Mouse (Mus musculus): ENCODE data around the gene Chn1. TPM values are rescaled to one million over a fixed set of nuclear protein-coding genes. Genes with fewer than 3 reads are reported as not detected.
A peak's percentile ranks its signal among the peaks of the same experiment; 100 is the strongest.

Chn1 gene
- total and polyA plus RNA-seq, 3 experiments = 4.2 to 17.0 (median 9.9) TPM

DNA sequence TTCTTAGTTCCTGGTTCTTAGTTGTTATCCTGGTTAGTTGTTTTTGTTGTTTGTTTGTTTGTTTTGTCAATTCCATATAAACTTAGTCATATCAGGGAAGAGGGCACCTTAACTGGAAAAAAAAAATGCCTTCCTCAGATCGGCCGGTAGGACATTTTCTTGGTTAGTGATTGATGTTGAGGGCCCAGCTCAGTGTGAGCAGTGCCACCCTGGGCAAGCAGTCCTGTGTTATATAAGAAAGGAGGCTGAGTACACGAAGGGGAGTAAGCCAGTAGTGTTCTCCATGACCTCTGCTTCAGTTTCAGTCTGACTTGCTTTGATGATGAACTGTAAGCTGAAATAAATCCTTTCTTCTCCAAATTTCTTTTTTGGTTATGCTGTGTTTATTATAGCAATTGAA lies 138.8 kb downstream of the Chn1 start:
- Histone ChIP-seq H3K27me3 (replicated peaks) (no peaks in the 10 kb centered on the region), H3K4me3 (replicated peaks in 1 of 3; ENCODE audit: low read depth in 2 of 3, low read length in 2 of 3, poor library complexity in 1 of 3) (no peak overlapping the region), H3K36me3 (replicated peaks in 1 of 2; ENCODE audit: control insufficient read depth in 1 of 2, insufficient read depth in 1 of 2, low read length in 1 of 2) (peaks cover 0 to 1% of the 10 kb centered on the region in 2 experiments), H3K9me3 (replicated peaks; ENCODE audit: low read length) (no peaks in the 10 kb centered on the region), H3K4me2 (ENCODE audit: insufficient read depth, low read depth, poor library complexity, severe bottlenecking) (no peak overlapping the region), H3K4me1 (ENCODE audit: control insufficient read depth in 1 of 2, insufficient read depth in 2 of 2) (peaks cover 3 to 7% of the 10 kb centered on the region in 2 experiments; a peak in 3 of 4 replicates), H3K27ac (ENCODE audit: insufficient read depth, low read depth) (no peak overlapping the region), H3K9ac (ENCODE audit: insufficient read depth, low read depth) (no peak overlapping the region), H3K79me2 (replicated peaks; ENCODE audit: control insufficient read depth, extremely low read depth, insufficient read depth, poor library complexity, severe bottlenecking) (no peaks in the 10 kb centered on the region)
- DNase-seq (ENCODE audit: extremely low read depth) = no peak
- in situ Hi-C loops (cut with MboI; ENCODE audit: low pct_ligation_motif_present, low pct_unique_long_range_greater_than_20kb, low sequenced_read_pairs) = no loop called here
- no peak for TF ChIP-seq MYC (IDR thresholded peaks at IDR 0.05; ENCODE audit: low read depth, low read length)
- TF ChIP-seq UBTF (IDR thresholded peaks at IDR 0.05; ENCODE audit: low read depth, low read length) = no peak
- TF ChIP-seq SIN3A (IDR thresholded peaks at IDR 0.05; ENCODE audit: low read length) = no peak
- no peak for TF ChIP-seq RCOR1 (conservative IDR thresholded peaks at IDR 0.05; ENCODE audit: low read depth, low read length)
- TF ChIP-seq RAD21 (IDR thresholded peaks at IDR 0.05; ENCODE audit: low read depth, low read length) = no peak
- dilution Hi-C loops (cut with MboI; ENCODE audit: extremely low pct_ligation_motif_present, extremely low pct_unique_long_range_greater_than_20kb, low sequenced_read_pairs) = no loop called here

- H3K4me1 ChIP-seq (ENCODE audit: control insufficient read depth in 1 of 2, insufficient read depth in 2 of 2) = peaks cover 3 to 7% of the 10 kb centered on the region in 2 experiments; a peak in 3 of 4 replicates
- H3K4me3 ChIP-seq (replicated peaks in 1 of 3; ENCODE audit: low read depth in 2 of 3, low read length in 2 of 3, poor library complexity in 1 of 3) = no peak overlapping the region
- H3K9ac ChIP-seq (ENCODE audit: insufficient read depth, low read depth) = no peak overlapping the region
- H3K27me3 ChIP-seq (replicated peaks) = no peaks in the 10 kb centered on the region
- no peak for DNase-seq (ENCODE audit: extremely low read depth)
- dilution Hi-C loops (cut with MboI; ENCODE audit: extremely low pct_ligation_motif_present, extremely low pct_unique_long_range_greater_than_20kb, low sequenced_read_pairs) (no loop called here), in situ Hi-C loops (cut with MboI; ENCODE audit: low pct_ligation_motif_present, low pct_unique_long_range_greater_than_20kb, low sequenced_read_pairs) (no loop called here)
- H3K27ac ChIP-seq (ENCODE audit: insufficient read depth, low read depth) = no peak overlapping the region
- peak overlapping the region; percentile 32; the same call in 1 of the 2 replicates for H3K4me2 ChIP-seq (ENCODE audit: insufficient read depth, low read depth, poor library complexity, severe bottlenecking)
- no peaks in the 10 kb centered on the region for H3K79me2 ChIP-seq (replicated peaks; ENCODE audit: control insufficient read depth, extremely low read depth, insufficient read depth, poor library complexity, severe bottlenecking)
- H3K36me3 ChIP-seq (replicated peaks in 1 of 2; ENCODE audit: control insufficient read depth in 1 of 2, insufficient read depth in 1 of 2, low read length in 1 of 2) = peaks cover 0 to 4% of the 10 kb centered on the region in 2 experiments
- TF ChIP-seq HCFC1 (IDR thresholded peaks at IDR 0.05; ENCODE audit: low read depth, low read length) = no peak
- no peak for TF ChIP-seq TBP (conservative IDR thresholded peaks at IDR 0.05; ENCODE audit: low read depth, low read length)
- no peak for TF ChIP-seq SIN3A (IDR thresholded peaks at IDR 0.05; ENCODE audit: low read length)
- TF ChIP-seq MYC (IDR thresholded peaks at IDR 0.05; ENCODE audit: low read depth, low read length) = no peak
- TF ChIP-seq PAX5 (IDR thresholded peaks at IDR 0.05; ENCODE audit: low read length) = no peak
- no peak for TF ChIP-seq RCOR1 (conservative IDR thresholded peaks at IDR 0.05; ENCODE audit: low read depth, low read length)
- TF ChIP-seq KAT2A (IDR thresholded peaks at IDR 0.05; ENCODE audit: insufficient replicate concordance, low read length) = no peak
- TF ChIP-seq MAFK (IDR thresholded peaks at IDR 0.05; ENCODE audit: insufficient replicate concordance, low read length) = no peak
- 0 out of 2 replicates have a peak, but pooled peaks have one; percentile 17 for TF ChIP-seq EP300 (IDR thresholded peaks at IDR 0.05; ENCODE audit: low read length)
- H3K9me3 ChIP-seq (replicated peaks; ENCODE audit: low read length) = no peaks in the 10 kb centered on the region
These were observed 143.3 kb downstream of the Chn1 start for GRCm38 (mm10) chr2:73631816-73632215.

- no peak overlapping the region for H3K9ac ChIP-seq (ENCODE audit: insufficient read depth, low read depth)
- no peak overlapping the region for H3K4me3 ChIP-seq (replicated peaks in 1 of 3; ENCODE audit: low read depth in 2 of 3, low read length in 2 of 3, poor library complexity in 1 of 3)
- no peaks in the 10 kb centered on the region for H3K9me3 ChIP-seq (replicated peaks; ENCODE audit: low read length)
- no peak overlapping the region for H3K27ac ChIP-seq (ENCODE audit: insufficient read depth, low read depth)
- no peak for DNase-seq (ENCODE audit: extremely low read depth)
- H3K27me3 ChIP-seq (replicated peaks) = no peaks in the 10 kb centered on the region
- H3K4me2 ChIP-seq (ENCODE audit: insufficient read depth, low read depth, poor library complexity, severe bottlenecking) = no peak overlapping the region
- TF ChIP-seq MAZ (IDR thresholded peaks at IDR 0.05; ENCODE audit: low read depth, low read length) (no peak), ZNF384 (IDR thresholded peaks at IDR 0.05; ENCODE audit: low read depth, low read length) (no peak), ZMIZ1 (IDR thresholded peaks at IDR 0.05; ENCODE audit: low read depth, low read length) (no peak), SMC3 (IDR thresholded peaks at IDR 0.05; ENCODE audit: low read depth, low read length) (no peak), KAT2A (IDR thresholded peaks at IDR 0.05; ENCODE audit: insufficient replicate concordance, low read length) (no peak), USF2 (conservative IDR thresholded peaks at IDR 0.05; ENCODE audit: low read depth, low read length) (no peak), NRF1 (IDR thresholded peaks at IDR 0.05; ENCODE audit: low read depth, low read length) (no peak), TBP (conservative IDR thresholded peaks at IDR 0.05; ENCODE audit: low read depth, low read length) (no peak), MYC (IDR thresholded peaks at IDR 0.05; ENCODE audit: low read depth, low read length) (no peak), ZKSCAN1 (IDR thresholded peaks at IDR 0.05; ENCODE audit: borderline replicate concordance, low read depth, low read length) (no peak), TCF12 (IDR thresholded peaks at IDR 0.05; ENCODE audit: low read depth, low read length) (no peak)
- in situ Hi-C loops (cut with MboI; ENCODE audit: low pct_ligation_motif_present, low pct_unique_long_range_greater_than_20kb, low sequenced_read_pairs) (no loop called here), dilution Hi-C loops (cut with MboI; ENCODE audit: extremely low pct_ligation_motif_present, extremely low pct_unique_long_range_greater_than_20kb, low sequenced_read_pairs) (no loop called here)
- peaks cover 0 to 6% of the 10 kb centered on the region in 2 experiments; a peak in 2 of 4 replicates for H3K4me1 ChIP-seq (ENCODE audit: control insufficient read depth in 1 of 2, insufficient read depth in 2 of 2)
- H3K36me3 ChIP-seq (replicated peaks in 1 of 2; ENCODE audit: control insufficient read depth in 1 of 2, insufficient read depth in 1 of 2, low read length in 1 of 2) = peaks cover 0 to 16% of the 10 kb centered on the region in 2 experiments
- no peaks in the 10 kb centered on the region for H3K79me2 ChIP-seq (replicated peaks; ENCODE audit: control insufficient read depth, extremely low read depth, insufficient read depth, poor library complexity, severe bottlenecking)
These were observed 156.6 kb downstream of the Chn1 start for GRCm38 (mm10) chr2:73618486-73619052.
